Mouse (Mus musculus) spleen, postnatal 4 days (tissue): ENCODE measurements at regions not wholly inside any gene's neighbourhood (a gene's known extent, or its start where the extent isn't known, plus 50 kb on each side); places are given as distances from the start of the nearest gene placed in this dataset.

Experiments used
- DNase-seq, 2 experiments: peaks; one replicate each; pipeline ENCODE4 v3.0.0; 2022; ENCODE audit warnings: low spot score in 2 of 2

DNA sequence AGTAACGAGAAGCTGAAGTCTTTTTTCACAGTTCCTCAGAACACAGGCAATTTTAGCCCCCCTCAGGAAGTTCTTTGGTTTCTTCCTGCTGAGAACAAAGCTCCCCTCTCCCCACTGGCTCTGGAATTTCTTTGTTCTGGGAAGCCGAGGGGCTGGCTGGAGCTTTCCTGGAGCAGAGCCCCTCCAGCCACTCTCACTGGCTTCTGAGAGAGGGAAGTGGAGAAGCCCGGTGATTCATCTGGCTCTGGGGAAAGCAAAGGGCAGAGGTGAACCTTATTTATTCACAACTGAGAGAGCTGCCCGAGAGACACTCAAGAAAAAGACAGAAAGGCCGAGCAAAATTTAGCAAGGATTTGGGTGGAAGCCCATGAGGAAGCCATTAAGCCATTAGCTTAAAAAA, 63.9 kb downstream of the Ddx3x start:
- peak in 1 of 2 experiments; percentile 47 for DNase-seq

DNA sequence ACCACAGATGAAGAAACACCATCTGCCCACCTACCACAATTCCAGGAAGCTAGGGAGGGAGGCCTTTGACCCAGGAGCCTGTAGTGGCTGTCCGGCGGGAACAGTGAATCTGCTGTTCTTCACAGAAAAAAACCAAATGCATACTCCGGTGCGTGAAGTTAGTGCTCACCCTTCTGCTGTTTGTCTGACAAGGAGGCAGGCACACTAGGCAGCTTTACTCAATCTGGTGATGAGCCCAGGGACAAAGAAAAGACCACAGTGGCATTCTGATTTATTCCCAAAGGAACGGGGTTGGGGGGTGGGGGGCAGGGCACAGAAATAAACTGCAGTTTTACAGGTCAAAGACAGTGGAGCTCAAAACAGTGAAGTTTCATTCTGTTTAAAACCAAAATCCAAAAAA, 64.4 kb downstream of the Ddx3x start:
- DNase-seq: peak in 1 of 2 experiments; percentile 24

DNA sequence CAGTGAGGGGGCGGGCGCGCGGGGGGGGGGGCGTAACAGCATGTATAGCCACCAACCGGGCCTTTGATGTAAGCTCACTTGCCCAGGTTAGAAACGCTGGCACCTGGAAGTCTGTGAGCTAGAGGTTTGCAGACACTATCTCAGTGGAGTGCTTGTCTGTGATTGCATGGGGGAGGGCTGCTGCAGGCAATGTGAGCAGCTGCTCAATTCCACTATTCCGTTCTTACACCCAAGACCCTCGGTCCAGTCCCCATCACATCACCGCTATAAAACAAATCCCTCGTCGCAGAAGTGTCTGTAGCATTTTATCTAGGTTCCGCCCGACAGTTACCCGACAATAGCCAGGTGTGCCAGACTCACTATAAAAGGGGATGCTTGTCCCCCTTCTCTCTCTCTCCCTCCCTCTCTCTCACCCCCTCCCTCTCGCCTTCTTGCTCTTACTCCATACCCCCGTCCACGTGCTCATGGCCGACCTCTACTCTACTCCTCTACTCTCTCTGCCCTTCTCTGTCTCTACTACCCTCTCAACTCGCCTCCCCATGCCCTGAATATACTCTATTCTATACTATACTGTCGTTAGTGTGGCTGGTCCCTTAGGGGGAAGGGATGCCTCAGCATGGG, 65.4 kb downstream of the Ddx3x start:
- no peak for DNase-seq

DNA sequence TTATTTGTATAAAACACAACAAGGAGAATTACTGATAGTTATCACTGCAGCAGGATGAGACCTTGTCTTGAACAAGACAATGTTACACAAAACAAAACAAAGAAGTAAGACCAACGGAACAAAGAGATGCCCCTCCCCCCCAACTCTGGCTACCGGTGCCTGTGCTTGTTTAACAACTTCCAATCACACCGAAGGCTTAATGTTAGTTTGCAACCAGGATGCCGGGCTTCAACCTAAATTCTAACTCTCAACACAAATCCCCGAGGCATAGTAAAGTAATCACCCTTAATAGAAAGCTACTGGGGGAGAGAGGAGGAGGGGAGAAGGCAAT, 65.9 kb downstream of the Ddx3x start:
- peak in 1 of 2 experiments; percentile 14 for DNase-seq

DNA sequence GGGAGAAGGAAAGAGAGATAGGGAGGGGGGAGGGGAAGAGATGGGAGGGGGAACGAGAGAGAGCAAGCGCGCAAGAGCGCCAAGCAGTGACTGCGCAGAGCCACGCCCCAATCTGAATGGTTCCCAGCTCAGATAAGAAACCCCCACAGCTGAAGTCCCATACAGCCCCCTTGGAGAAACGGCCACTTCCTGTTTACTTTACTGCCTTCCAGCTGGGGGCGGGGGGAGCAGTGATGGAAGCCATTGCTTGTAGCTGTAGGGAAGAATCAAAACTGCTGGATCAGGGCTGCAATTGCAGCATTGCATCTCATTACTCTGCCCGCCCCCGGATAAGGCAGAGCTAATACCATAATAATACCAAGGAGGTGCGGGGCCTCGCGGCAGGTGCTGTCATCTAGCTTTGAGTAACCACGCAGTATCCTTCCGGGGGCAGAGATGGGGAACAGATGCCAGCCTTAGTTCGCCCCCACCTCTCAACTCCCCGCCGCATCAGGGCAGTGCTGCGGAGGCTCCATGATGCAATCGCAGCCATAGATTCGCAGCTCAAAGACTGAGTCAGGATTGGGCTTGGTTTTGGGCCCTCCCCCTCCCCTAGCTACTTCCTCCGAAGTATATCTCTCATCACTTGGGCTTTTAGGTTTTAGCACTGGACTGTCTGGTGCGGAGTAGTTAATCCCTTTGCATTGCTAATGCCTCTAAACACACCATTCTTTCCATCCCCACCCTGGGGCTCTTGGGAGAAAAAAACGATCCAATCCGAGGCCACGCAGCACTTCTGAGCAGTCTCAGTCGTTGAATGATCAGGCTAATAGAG, 66.5 kb downstream of the Ddx3x start:
- peak; percentile 43 to 70 for DNase-seq

DNA sequence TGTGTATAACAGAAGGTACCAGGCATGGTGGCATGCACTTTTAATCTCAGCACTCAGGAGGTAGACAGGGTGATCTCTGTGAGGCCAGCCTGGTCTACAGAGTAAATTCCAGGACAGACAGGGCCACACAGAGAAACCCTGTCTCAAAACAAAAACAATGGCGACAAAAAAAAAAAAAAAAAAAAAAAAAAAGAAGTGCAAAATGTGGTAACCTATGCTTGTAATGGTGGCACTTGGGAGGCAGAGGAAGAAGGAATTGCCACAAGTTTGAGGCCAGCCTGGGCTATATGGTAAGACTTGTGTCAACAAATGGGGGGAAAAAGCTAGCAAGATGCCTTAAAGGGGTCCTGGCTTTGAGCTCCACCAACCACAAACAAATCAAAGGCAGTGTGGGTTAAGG, 67.6 kb downstream of the Ddx3x start:
- no peak for DNase-seq

DNA sequence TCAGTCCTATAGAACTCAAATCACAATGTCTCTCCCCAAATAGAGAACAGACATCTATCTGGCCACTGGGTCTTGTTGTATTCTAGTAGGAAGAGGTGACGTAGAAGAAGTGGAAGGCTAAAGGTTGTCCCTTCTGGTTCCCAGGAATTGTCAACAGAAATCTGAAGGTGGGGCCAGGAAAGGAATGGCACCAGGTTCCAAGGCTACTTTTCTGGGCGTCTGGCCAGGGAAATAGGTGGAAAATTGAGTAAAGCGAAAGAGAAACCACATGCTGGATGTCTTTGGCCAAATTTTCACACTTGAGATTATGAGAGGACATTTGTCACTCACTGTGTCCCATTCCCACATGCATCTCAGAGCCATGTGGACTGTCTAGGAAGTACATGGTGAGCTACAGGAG, 69.7 kb downstream of the Ddx3x start:
- no peak for DNase-seq

DNA sequence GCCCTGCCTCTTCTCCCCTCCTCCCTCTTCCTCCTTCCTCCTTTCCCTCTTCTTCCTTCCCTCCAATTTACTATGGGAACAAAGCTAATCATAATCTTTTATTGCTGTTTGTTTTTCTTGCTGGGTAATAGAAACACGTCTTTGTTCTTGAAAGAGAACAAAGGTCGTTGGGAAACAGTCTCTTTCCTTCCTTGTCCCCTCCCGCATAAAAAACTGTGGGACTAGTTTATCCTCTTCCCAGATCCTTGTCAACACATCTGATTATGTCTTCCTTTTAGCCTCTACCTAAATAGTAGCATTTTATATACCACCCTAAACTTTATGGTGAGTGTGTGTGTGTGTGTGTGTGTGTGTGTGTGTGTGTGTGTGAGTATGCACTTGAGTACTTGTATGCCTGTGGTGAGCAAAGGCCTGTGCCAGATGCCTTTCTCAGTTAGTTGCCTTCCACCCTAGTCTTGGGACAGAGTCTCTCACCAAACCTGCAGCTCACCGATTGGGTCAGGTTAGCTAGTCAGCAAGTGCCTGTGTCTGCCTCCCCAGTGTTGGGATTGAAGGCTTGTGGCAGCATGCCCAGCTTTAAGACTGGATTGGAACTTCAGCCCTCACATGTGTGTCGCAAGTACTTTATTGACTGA, 76.5 kb downstream of the Ddx3x start:
- DNase-seq: no peak

DNA sequence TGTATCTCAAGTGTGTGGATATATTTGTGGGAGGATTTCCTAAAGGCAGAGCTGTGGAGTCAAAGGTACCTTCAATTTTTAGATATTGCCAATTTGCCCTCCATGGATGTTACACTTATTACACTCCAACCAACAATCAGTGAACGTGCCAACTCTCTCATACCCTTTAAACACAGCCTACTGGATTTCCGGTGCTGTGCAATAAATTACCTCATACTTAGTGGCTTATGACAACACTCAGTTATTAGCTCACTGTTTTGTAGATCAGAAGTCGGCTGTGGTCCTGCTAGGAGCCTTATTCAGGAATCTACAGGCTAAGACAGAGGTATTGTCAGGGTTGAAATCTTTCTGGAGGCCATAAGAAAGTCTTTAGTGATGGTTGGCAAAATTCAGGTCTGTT, 77.2 kb downstream of the Ddx3x start:
- DNase-seq: no peak

DNA sequence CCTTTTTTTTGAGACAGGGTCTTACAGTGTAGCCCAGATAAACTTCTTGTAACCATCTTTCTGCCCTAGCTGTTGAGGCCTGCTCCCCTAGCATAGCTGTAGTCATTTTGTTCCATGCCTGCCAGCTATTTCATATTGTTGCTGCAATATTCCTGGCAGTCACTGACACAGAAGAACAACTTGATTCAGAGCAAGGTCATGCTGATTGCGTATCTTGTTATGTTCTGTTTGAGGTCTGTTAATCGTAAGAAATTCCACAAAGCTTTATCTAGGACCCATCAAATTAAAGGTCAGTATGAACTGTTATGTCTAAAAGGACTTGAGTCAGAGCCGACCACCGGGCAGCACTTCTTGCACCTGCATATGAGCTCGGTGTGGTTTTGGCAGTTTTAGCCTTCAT, 79.7 kb downstream of the Ddx3x start:
- DNase-seq: no peak

DNA sequence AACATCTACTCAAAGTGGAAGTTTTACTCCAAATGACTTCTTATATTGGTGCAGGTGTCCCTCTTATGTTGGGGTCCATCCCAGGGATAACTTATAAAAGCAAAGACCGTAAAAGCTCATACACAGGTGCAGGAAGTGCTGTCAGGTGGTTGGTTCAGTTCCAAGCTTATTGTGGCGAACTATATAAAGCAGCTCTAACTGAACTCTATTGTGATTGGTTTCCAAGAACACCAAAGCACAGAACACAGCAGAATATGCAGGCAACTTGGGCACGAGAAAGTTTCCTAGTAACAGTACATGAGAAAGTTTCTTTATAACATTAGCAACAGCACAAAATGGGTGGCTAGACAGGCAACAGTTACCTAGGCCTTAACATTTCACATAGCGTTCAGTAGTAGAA, 89.5 kb downstream of the Ddx3x start:
- no peak for DNase-seq

DNA sequence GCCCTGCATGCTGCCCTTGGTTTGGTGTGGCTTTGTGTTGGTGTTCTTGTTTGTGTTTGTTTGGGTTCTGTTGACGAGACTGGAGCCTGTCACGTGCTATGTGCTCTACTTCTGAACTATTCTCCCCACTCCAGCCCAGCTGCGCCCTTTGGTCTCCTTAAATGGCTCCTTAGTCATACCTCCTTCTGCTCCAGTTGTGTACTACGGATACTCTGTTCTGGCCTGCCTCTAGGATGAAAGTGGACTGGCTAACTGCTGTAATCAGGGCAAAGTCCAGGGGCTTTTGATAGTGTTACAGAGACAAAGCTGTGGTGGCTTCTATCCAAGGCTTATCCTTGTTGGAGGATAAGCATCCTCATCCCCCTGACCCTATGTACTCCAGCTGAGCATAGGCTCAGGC, 92.0 kb downstream of the Ddx3x start:
- no peak for DNase-seq

DNA sequence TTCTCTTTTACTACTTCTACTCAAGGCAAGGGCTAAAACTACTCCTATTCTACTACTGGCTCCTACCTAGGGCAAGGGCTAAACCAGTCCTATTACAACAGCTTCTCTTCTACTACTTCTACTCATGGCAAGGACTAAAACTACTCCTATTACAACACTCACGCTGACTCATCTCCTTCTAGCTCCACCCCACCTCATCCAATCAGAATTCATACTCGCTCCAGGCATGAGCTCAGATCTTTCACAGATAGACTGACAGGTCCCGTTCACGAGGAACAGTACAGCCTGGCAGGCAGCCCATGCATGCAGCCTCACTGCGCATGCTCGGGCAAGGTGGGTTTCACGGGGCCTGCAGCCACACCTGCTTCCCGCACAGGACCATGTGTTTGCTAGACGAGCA, 79.6 kb upstream of the Nyx start:
- DNase-seq: no peak

DNA sequence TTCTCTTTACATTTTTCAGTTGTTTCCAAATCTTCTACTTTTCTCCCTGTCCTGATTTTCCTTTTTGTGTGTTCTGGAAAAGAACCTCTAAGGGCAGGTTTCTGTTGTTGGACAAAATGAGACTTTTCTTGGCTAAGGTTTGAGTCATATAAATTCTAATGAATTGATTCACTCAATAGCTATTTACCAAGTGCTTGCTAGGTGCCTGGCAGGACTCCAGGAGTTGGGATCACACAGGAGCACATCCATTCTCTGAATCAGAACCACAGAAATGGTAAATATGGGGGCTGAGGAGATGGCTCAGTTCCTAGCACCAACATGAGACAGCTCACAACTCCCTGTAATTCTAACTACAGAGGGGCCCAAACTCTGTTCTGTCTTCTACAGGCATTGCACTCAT, 67.4 kb upstream of the Nyx start:
- DNase-seq: no peak

DNA sequence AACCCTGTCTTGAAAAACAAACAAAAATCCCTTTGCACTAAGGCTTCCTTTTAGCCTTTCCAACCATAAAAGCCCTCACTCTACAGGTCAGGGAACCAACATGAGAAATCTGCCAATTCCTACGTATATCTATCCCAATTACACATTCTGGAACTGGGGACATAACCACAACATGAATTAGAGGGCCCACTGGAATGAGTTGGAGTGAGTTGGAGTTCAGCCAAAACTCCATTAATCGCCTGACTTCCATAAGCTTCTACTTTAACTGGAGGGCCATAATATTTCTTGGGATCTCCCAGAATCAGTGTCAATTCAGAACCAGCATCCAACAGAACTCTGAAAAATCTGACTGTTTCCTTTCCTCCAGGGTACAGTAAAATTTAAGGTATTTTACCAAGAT, 53.2 kb upstream of the Nyx start:
- DNase-seq: no peak

DNA sequence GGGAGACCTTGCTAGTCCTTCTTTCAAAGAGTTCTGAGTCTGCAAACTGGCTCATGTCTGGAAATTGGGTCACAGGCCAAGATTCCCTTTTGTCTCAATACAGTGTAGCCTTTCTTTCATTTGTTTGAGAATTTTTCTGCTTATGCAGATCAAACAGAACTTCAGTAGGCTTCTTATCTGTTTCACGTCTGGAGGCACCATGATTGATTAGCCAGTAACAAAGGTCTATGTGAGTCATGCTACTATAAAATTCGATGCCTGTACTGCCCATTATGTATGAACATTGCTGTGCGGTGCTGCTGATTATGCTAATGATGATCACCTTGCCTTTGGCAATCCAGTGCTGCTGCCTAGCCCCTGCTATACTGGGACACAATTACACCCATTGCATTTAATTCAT, 52.8 kb upstream of the Nyx start:
- no peak for DNase-seq
